Mouse (Mus musculus): Measurements from ENCODE around the gene Tln1. TPM values are rescaled to one million over a fixed set of nuclear protein-coding genes. Genes with fewer than 3 reads are reported as not detected.

The Tln1 gene
- total and polyA plus RNA-seq, 3 experiments, result 22.3 to 59.3 (median 50.1) TPM

DNA sequence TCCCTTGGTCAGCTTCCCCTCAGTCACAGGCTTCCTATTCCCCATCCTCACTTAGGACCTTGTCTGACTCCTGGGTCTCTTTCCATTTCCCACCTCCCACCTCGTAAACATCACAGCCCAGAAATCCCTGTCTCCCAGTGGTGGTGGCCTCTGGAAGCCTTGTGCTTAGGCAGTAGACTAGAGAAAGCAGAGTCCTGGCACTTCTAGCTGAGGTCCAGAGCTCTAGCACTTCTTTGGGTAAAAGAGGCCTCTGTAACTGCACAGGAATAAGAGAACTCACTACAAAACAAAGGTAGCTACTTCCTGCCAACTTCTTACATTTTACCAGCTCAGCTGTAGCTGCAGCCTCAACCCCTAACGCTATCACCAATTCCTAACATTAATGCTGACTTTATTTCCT lies 1.5 kb downstream of the Tln1 start:
- dilution Hi-C loops (cut with MboI; ENCODE audit: extremely low pct_ligation_motif_present, extremely low pct_unique_long_range_greater_than_20kb, low sequenced_read_pairs) (no loop called here), in situ Hi-C loops (cut with MboI; ENCODE audit: low pct_ligation_motif_present, low pct_unique_long_range_greater_than_20kb, low sequenced_read_pairs) (loop anchor here (25.0 kb wide), 1 partner anchor 549 kb away; the partner anchor contains the start of genes Fancg and Vcp)
- Histone ChIP-seq H3K9ac (ENCODE audit: insufficient read depth, low read depth) (peak overlapping the region; percentile 94), H3K9me3 (replicated peaks; ENCODE audit: low read length) (no peaks in the 10 kb centered on the region), H3K27ac (ENCODE audit: insufficient read depth, low read depth) (peak overlapping the region; percentile 65), H3K36me3 (replicated peaks in 1 of 2; ENCODE audit: control insufficient read depth in 1 of 2, insufficient read depth in 1 of 2, low read length in 1 of 2) (peaks cover 19 to 46% of the 10 kb centered on the region in 2 experiments), H3K4me2 (ENCODE audit: insufficient read depth, low read depth, poor library complexity, severe bottlenecking) (peak overlapping the region; percentile 92), H3K27me3 (replicated peaks) (no peaks in the 10 kb centered on the region), H3K79me2 (replicated peaks; ENCODE audit: control insufficient read depth, extremely low read depth, insufficient read depth, poor library complexity, severe bottlenecking) (peaks cover 46% of the 10 kb centered on the region), H3K4me1 (ENCODE audit: control insufficient read depth in 1 of 2, insufficient read depth in 2 of 2) (peaks cover 21 to 59% of the 10 kb centered on the region in 2 experiments), H3K4me3 (replicated peaks in 1 of 3; ENCODE audit: low read depth in 2 of 3, low read length in 2 of 3, poor library complexity in 1 of 3) (peak overlapping the region; percentile 85 to 90 (median 89))
- DNase-seq (ENCODE audit: extremely low read depth), result no peak
- TF ChIP-seq RCOR1 (conservative IDR thresholded peaks at IDR 0.05; ENCODE audit: low read depth, low read length) (no peak), MYC (IDR thresholded peaks at IDR 0.05; ENCODE audit: low read depth, low read length) (no peak), SMC3 (IDR thresholded peaks at IDR 0.05; ENCODE audit: low read depth, low read length) (no peak), JUN (IDR thresholded peaks at IDR 0.05; ENCODE audit: insufficient read depth, low read depth, low read length) (no peak), NELFE (IDR thresholded peaks at IDR 0.05; ENCODE audit: low read depth, low read length) (no peak), CTCF (conservative IDR thresholded peaks at IDR 0.05 in 1 of 2, IDR thresholded peaks at IDR 0.05 in 1 of 2; ENCODE audit: low read depth in 2 of 2, low read length in 2 of 2) (no peak), TBP (conservative IDR thresholded peaks at IDR 0.05; ENCODE audit: low read depth, low read length) (no peak), ETS1 (conservative IDR thresholded peaks at IDR 0.05; ENCODE audit: low read depth, low read length) (no peak), MAX (IDR thresholded peaks at IDR 0.05; ENCODE audit: low read length) (no peak), KAT2A (IDR thresholded peaks at IDR 0.05; ENCODE audit: insufficient replicate concordance, low read length) (no peak), ZC3H11A (IDR thresholded peaks at IDR 0.05; ENCODE audit: low read depth, low read length) (no peak), RAD21 (IDR thresholded peaks at IDR 0.05; ENCODE audit: low read depth, low read length) (no peak), PAX5 (IDR thresholded peaks at IDR 0.05; ENCODE audit: low read length) (no peak), ZNF384 (IDR thresholded peaks at IDR 0.05; ENCODE audit: low read depth, low read length) (no peak), POLR2AphosphoS2 (IDR thresholded peaks at IDR 0.05; ENCODE audit: low read depth, low read length) (no peak), POLR2A (IDR thresholded peaks at IDR 0.05; ENCODE audit: low read depth, low read length) (no peak)

DNA sequence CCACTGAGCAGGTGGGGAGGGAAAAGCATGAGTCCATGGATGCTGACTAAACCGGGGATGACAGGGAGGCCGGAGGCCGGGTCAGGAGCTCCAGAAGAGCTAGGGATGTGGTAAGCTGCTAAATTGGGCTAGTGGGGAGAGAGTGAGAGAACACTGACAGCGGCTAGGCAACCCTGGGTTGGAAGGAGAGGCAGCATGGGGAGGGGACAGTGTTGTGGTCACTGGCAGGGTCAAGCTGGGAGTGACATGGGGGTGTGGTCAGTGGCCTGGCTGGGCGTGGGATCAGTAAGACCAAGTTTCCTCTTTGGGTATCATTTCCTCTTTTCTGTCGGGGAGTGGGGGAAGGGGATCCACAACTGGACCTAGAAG lies 2.3 kb downstream of the Tln1 start:
- Histone ChIP-seq H3K27me3 (replicated peaks) (no peaks in the 10 kb centered on the region), H3K4me2 (ENCODE audit: insufficient read depth, low read depth, poor library complexity, severe bottlenecking) (peak overlapping the region; percentile 92), H3K9ac (ENCODE audit: insufficient read depth, low read depth) (peak overlapping the region; percentile 16), H3K79me2 (replicated peaks; ENCODE audit: control insufficient read depth, extremely low read depth, insufficient read depth, poor library complexity, severe bottlenecking) (peaks cover 46% of the 10 kb centered on the region), H3K9me3 (replicated peaks; ENCODE audit: low read length) (no peaks in the 10 kb centered on the region), H3K36me3 (replicated peaks in 1 of 2; ENCODE audit: control insufficient read depth in 1 of 2, insufficient read depth in 1 of 2, low read length in 1 of 2) (peaks cover 19 to 46% of the 10 kb centered on the region in 2 experiments), H3K4me3 (replicated peaks in 1 of 3; ENCODE audit: low read depth in 2 of 3, low read length in 2 of 3, poor library complexity in 1 of 3) (peak overlapping the region; percentile 27 to 85 (median 28)), H3K27ac (ENCODE audit: insufficient read depth, low read depth) (peak overlapping the region; percentile 43; the same call in 1 of the 2 replicates), H3K4me1 (ENCODE audit: control insufficient read depth in 1 of 2, insufficient read depth in 2 of 2) (peaks cover 21 to 66% of the 10 kb centered on the region in 2 experiments)
- DNase-seq (ENCODE audit: extremely low read depth), result no peak
- dilution Hi-C loops (cut with MboI; ENCODE audit: extremely low pct_ligation_motif_present, extremely low pct_unique_long_range_greater_than_20kb, low sequenced_read_pairs) (no loop called here), in situ Hi-C loops (cut with MboI; ENCODE audit: low pct_ligation_motif_present, low pct_unique_long_range_greater_than_20kb, low sequenced_read_pairs) (loop anchor here (25.0 kb wide), 1 partner anchor 548 kb away; the partner anchor contains the start of genes Fancg and Vcp)
- TF ChIP-seq JUND (conservative IDR thresholded peaks at IDR 0.05; ENCODE audit: low read depth, low read length) (no peak), CHD1 (IDR thresholded peaks at IDR 0.05; ENCODE audit: low read depth, low read length) (0 out of 2 replicates have a peak, but pooled peaks have one; percentile 43), SIN3A (IDR thresholded peaks at IDR 0.05; ENCODE audit: low read length) (peak; percentile 92), EP300 (IDR thresholded peaks at IDR 0.05; ENCODE audit: low read length) (peak; percentile 84), POLR2A (IDR thresholded peaks at IDR 0.05; ENCODE audit: low read depth, low read length) (no peak), NELFE (IDR thresholded peaks at IDR 0.05; ENCODE audit: low read depth, low read length) (no peak), ZNF384 (IDR thresholded peaks at IDR 0.05; ENCODE audit: low read depth, low read length) (no peak), ZKSCAN1 (IDR thresholded peaks at IDR 0.05; ENCODE audit: borderline replicate concordance, low read depth, low read length) (no peak), MAFK (IDR thresholded peaks at IDR 0.05; ENCODE audit: insufficient replicate concordance, low read length) (0 out of 2 replicates have a peak, but pooled peaks have one; percentile 36), CHD2 (IDR thresholded peaks at IDR 0.05; ENCODE audit: low read length) (peak; percentile 83), NRF1 (IDR thresholded peaks at IDR 0.05; ENCODE audit: low read depth, low read length) (0 out of 2 replicates have a peak, but pooled peaks have one; percentile 24), USF1 (IDR thresholded peaks at IDR 0.05; ENCODE audit: low read depth, low read length) (no peak), CTCF (conservative IDR thresholded peaks at IDR 0.05 in 1 of 2, IDR thresholded peaks at IDR 0.05 in 1 of 2; ENCODE audit: low read depth in 2 of 2, low read length in 2 of 2) (no peak), RAD21 (IDR thresholded peaks at IDR 0.05; ENCODE audit: low read depth, low read length) (no peak), MXI1 (IDR thresholded peaks at IDR 0.05; ENCODE audit: low read depth, low read length) (peak; percentile 90), MEF2A (IDR thresholded peaks at IDR 0.05; ENCODE audit: borderline replicate concordance, low read depth, low read length) (peak; percentile 84), ZC3H11A (IDR thresholded peaks at IDR 0.05; ENCODE audit: low read depth, low read length) (no peak), E2F4 (IDR thresholded peaks at IDR 0.05; ENCODE audit: insufficient replicate concordance, low read depth, low read length) (no peak), MAZ (IDR thresholded peaks at IDR 0.05; ENCODE audit: low read depth, low read length) (peak; percentile 83), HCFC1 (IDR thresholded peaks at IDR 0.05; ENCODE audit: low read depth, low read length) (no peak; the same call in 1 of the 2 replicates), IRF4 (IDR thresholded peaks at IDR 0.05; ENCODE audit: low read depth, low read length) (peak; percentile 97), GABPA (IDR thresholded peaks at IDR 0.05; ENCODE audit: insufficient replicate concordance, low read depth, low read length) (no peak), RCOR1 (conservative IDR thresholded peaks at IDR 0.05; ENCODE audit: low read depth, low read length) (0 out of 2 replicates have a peak, but pooled peaks have one; percentile 63)
